Mouse (Mus musculus) liver, postnatal 0 days (tissue): ENCODE measurements around the gene Aldh6a1. TPM values are rescaled to one million over a fixed set of nuclear protein-coding genes. Genes with fewer than 3 reads are reported as not detected.
A peak's percentile ranks its signal among the peaks of the same experiment; 100 is the strongest.

Experiments used
- ATAC-seq: fragments of 200-750 bp; cut with Nextera tagmentation; 2 replicates; pipeline ENCODE4 v1.8.0; 2017; ENCODE audit warnings: mild to moderate bottlenecking, moderate library complexity
- DNase-seq: peaks from one replicate; pipeline ENCODE4 v3.0.0-alpha.2; 2016
- H3K27ac ChIP-seq: fragments of 300-500 bp; sonication (generic); 2 replicates; pipeline ENCODE4 v1.5.1; 2014; ENCODE audit warnings: antibody characterized with exemption, moderate library complexity, mild to moderate bottlenecking, low read depth
- H3K27me3 ChIP-seq: fragments of 300-500 bp; sonication (generic); 2 replicates; pipeline ENCODE4 v1.6.1; 2014; ENCODE audit warnings: low read length, control low read depth, mixed read lengths; ENCODE audit not compliant: insufficient read depth
- H3K36me3 ChIP-seq: fragments of 300-500 bp; sonication (generic); replicated peaks from 2 replicates; pipeline ENCODE4 v1.6.1; 2014; ENCODE audit warnings: mild to moderate bottlenecking, control low read depth, low read length, moderate library complexity, mixed read lengths; ENCODE audit not compliant: insufficient read depth
- H3K4me1 ChIP-seq: fragments of 300-500 bp; sonication (generic); 2 replicates; pipeline ENCODE4 v1.6.1; 2014; ENCODE audit warnings: antibody characterized with exemption, mild to moderate bottlenecking, control low read depth; ENCODE audit not compliant: insufficient read depth
- H3K4me2 ChIP-seq: fragments of 300-500 bp; sonication (generic); 2 replicates; pipeline ENCODE4 v1.6.1; 2014; ENCODE audit warnings: low read depth, mild to moderate bottlenecking, low read length, moderate library complexity, mixed read lengths
- H3K4me3 ChIP-seq: fragments of 300-500 bp; sonication (generic); 2 replicates; pipeline ENCODE4 v1.5.1; 2014; ENCODE audit warnings: low read depth, low read length
- H3K9ac ChIP-seq: fragments of 300-500 bp; sonication (generic); replicated peaks from 2 replicates; pipeline ENCODE4 v1.6.1; 2014; ENCODE audit warnings: mild to moderate bottlenecking, moderate library complexity
- H3K9me3 ChIP-seq: fragments of 300-500 bp; sonication (generic); 2 replicates; pipeline ENCODE4 v1.6.1; 2016; ENCODE audit warnings: mild to moderate bottlenecking, control low read depth, low read length, mixed read lengths
- CTCF ChIP-seq: sonication (generic); IDR thresholded peaks from 2 replicates; pipeline ENCODE4 v1.5.1; 2016; ENCODE audit warnings: antibody characterized with exemption, low read depth
- EP300 ChIP-seq: IDR thresholded peaks from 2 replicates; pipeline ENCODE4 v1.6.1; 2016; ENCODE audit warnings: antibody characterized with exemption, low read depth, mild to moderate bottlenecking
- WGBS: fragments of 180-500 bp; shearing (Covaris S2); extraction: QIAGEN DNeasy Blood & Tissue Kit; methylation state at CpG from one replicate; pipeline ENCODE4 v1.1.7; 2014; ENCODE audit not compliant: insufficient replicate concordance; 5-methylcytosine and 5-hydroxymethylcytosine counted together
- polyA plus RNA-seq: library from polyadenylated mRNA; unstranded; fragments of >200 nt; fragmentation: Nextera tagmentation; extraction: Ambion mirVana; gene quantifications from 2 replicates; pipeline ENCODE4 v1.2.1, GENCODE M21; 2015

The Aldh6a1 gene
- polyA plus RNA-seq, 1 experiment from 2014 or later, result 99.4 TPM

GRCm38 (mm10) chr12:84450351-84450717, 470 bp downstream of the Aldh6a1 start:
- Histone ChIP-seq H3K9ac (peak overlapping the region; percentile 80), H3K4me3 (peak overlapping the region; percentile 89), H3K4me1 (peaks cover 10% of the 10 kb centered on the region; the same call in 1 of the 2 replicates), H3K4me2 (peak overlapping the region; percentile 91), H3K36me3 (0 out of 2 replicates have a peak, but pooled peaks cover 3% of the 10 kb centered on the region), H3K27ac (peak overlapping the region; percentile 95), H3K27me3 (no peaks in the 10 kb centered on the region), H3K9me3 (no peaks in the 10 kb centered on the region)
- TF ChIP-seq EP300 (peak; percentile 59; the same call in 1 of the 2 replicates), CTCF (no peak)
- peak; percentile 37 for ATAC-seq
- 2% methylated on average over 6 of the region's 6 CpGs for WGBS
- DNase-seq, result peak; percentile 66

- Histone ChIP-seq H3K4me3 (peak overlapping the region; percentile 89), H3K9me3 (no peaks in the 10 kb centered on the region), H3K27me3 (no peaks in the 10 kb centered on the region), H3K27ac (peak overlapping the region; percentile 95), H3K36me3 (0 out of 2 replicates have a peak, but pooled peaks cover 3% of the 10 kb centered on the region), H3K4me1 (peaks cover 10% of the 10 kb centered on the region; the same call in 1 of the 2 replicates), H3K9ac (peak overlapping the region; percentile 80), H3K4me2 (peak overlapping the region; percentile 91)
- DNase-seq, result no peak
- no peak for TF ChIP-seq CTCF
- TF ChIP-seq EP300, result no peak
- no peak for ATAC-seq
- 34% methylated on average over 10 of the region's 10 CpGs for WGBS
These were observed 917 bp downstream of the Aldh6a1 start for GRCm38 (mm10) chr12:84449887-84450286.

- H3K4me2 ChIP-seq, result no peak overlapping the region
- H3K4me1 ChIP-seq, result peaks cover 10% of the 10 kb centered on the region; the same call in 1 of the 2 replicates
- no peaks in the 10 kb centered on the region for H3K36me3 ChIP-seq
- ATAC-seq, result no peak
- no peak overlapping the region for H3K27ac ChIP-seq
- H3K4me3 ChIP-seq, result no peak overlapping the region
- H3K9me3 ChIP-seq, result no peaks in the 10 kb centered on the region
- H3K9ac ChIP-seq, result no peak overlapping the region
- 83% methylated on average over 6 of the region's 6 CpGs for WGBS
- TF ChIP-seq EP300, result no peak
- no peak for TF ChIP-seq CTCF
- DNase-seq, result no peak
- no peaks in the 10 kb centered on the region for H3K27me3 ChIP-seq
These were observed 2.6 kb downstream of the Aldh6a1 start for GRCm38 (mm10) chr12:84448181-84448580.

GRCm38 (mm10) chr12:84447386-84447785, 3.4 kb downstream of the Aldh6a1 start:
- Histone ChIP-seq H3K4me1 (peaks cover 5% of the 10 kb centered on the region; the same call in 1 of the 2 replicates), H3K36me3 (no peaks in the 10 kb centered on the region), H3K9me3 (no peaks in the 10 kb centered on the region), H3K4me2 (no peak overlapping the region), H3K27ac (no peak overlapping the region), H3K9ac (no peak overlapping the region), H3K27me3 (no peaks in the 10 kb centered on the region), H3K4me3 (no peak overlapping the region)
- 68% methylated on average over 1 of the region's 1 CpGs for WGBS
- TF ChIP-seq CTCF (no peak), EP300 (no peak)
- DNase-seq (no peak), ATAC-seq (no peak)

- 67% methylated on average over 4 of the region's 4 CpGs for WGBS
- no peak for ATAC-seq
- TF ChIP-seq CTCF, result no peak
- TF ChIP-seq EP300, result no peak
These were observed 8.3 kb downstream of the Aldh6a1 start for GRCm38 (mm10) chr12:84442526-84442925.

GRCm38 (mm10) chr12:84438697-84439096, 12.1 kb downstream of the Aldh6a1 start:
- Histone ChIP-seq H3K36me3 (peaks cover 15% of the 10 kb centered on the region), H3K9me3 (no peaks in the 10 kb centered on the region), H3K9ac (no peak overlapping the region), H3K27ac (no peak overlapping the region), H3K27me3 (no peaks in the 10 kb centered on the region), H3K4me3 (no peak overlapping the region), H3K4me1 (no peaks in the 10 kb centered on the region), H3K4me2 (no peak overlapping the region)
- TF ChIP-seq CTCF (no peak), EP300 (no peak)
- 43% methylated on average over 2 of the region's 2 CpGs for WGBS
- no peak for DNase-seq
- ATAC-seq, result no peak

More at GRCm38 (mm10) chr12:84442526-84442925, 8.3 kb downstream of the Aldh6a1 start:
- Histone ChIP-seq H3K27ac (no peak overlapping the region), H3K27me3 (no peaks in the 10 kb centered on the region), H3K9me3 (no peaks in the 10 kb centered on the region), H3K4me2 (no peak overlapping the region), H3K4me1 (no peaks in the 10 kb centered on the region), H3K36me3 (peaks cover 12% of the 10 kb centered on the region), H3K9ac (no peak overlapping the region), H3K4me3 (no peak overlapping the region)
- DNase-seq, result no peak
